Mouse (Mus musculus): ENCODE measurements around the gene Polr2l.

Polr2l gene

GRCm38 (mm10) chr7:141467230-141468030, 7.5 kb downstream of the Polr2l start, which contains the start of gene Cd151:
Gene Cd151 (plus strand): TSS chr7:141467392.
- peak; percentile 85 for DNase-seq (ENCODE audit: low spot score)

GRCm38 (mm10) chr7:141466607-141467148, 8.3 kb downstream of the Polr2l start:
- no peak for DNase-seq (ENCODE audit: low spot score)

GRCm38 (mm10) chr7:141466045-141466394, 8.9 kb downstream of the Polr2l start:
- no peak for DNase-seq (ENCODE audit: low spot score)

- no peak for DNase-seq (ENCODE audit: low spot score)
Measured at GRCm38 (mm10) chr7:141465388-141466044, 9.4 kb downstream of the Polr2l start.

- no peak for DNase-seq (ENCODE audit: low spot score)
Measured at GRCm38 (mm10) chr7:141464603-141465201, 10.2 kb downstream of the Polr2l start.

GRCm38 (mm10) chr7:141463824-141464602, 10.9 kb downstream of the Polr2l start:
- no peak for DNase-seq (ENCODE audit: low spot score)

GRCm38 (mm10) chr7:141462333-141462821, 12.6 kb downstream of the Polr2l start:
- DNase-seq (ENCODE audit: low spot score) = no peak

- no peak for DNase-seq (ENCODE audit: low spot score)
Measured at GRCm38 (mm10) chr7:141461521-141462332, 13.2 kb downstream of the Polr2l start.

- DNase-seq (ENCODE audit: low spot score) = no peak
Measured at GRCm38 (mm10) chr7:141460391-141461113, 14.4 kb downstream of the Polr2l start, which contains the start of gene Cracr2b. Gene Cracr2b (plus strand): TSS chr7:141461094.

GRCm38 (mm10) chr7:141460001-141460390, 14.9 kb downstream of the Polr2l start:
- no peak for DNase-seq (ENCODE audit: low spot score)

GRCm38 (mm10) chr7:141459301-141459711, 15.6 kb downstream of the Polr2l start:
- no peak for DNase-seq (ENCODE audit: low spot score)

GRCm38 (mm10) chr7:141458661-141459060, 16.3 kb downstream of the Polr2l start:
- DNase-seq (ENCODE audit: low spot score) = no peak

- DNase-seq (ENCODE audit: low spot score) = no peak
Measured at GRCm38 (mm10) chr7:141457986-141458660, 16.8 kb downstream of the Polr2l start.

- no peak for DNase-seq (ENCODE audit: low spot score)
Measured at GRCm38 (mm10) chr7:141457236-141457635, 17.7 kb downstream of the Polr2l start.

GRCm38 (mm10) chr7:141456739-141457138, 18.2 kb downstream of the Polr2l start:
- DNase-seq (ENCODE audit: low spot score) = no peak

- DNase-seq (ENCODE audit: low spot score) = no peak
Measured at GRCm38 (mm10) chr7:141455610-141456314, 19.2 kb downstream of the Polr2l start.

- peak; percentile 88 for DNase-seq (ENCODE audit: low spot score)
Measured at GRCm38 (mm10) chr7:141454967-141455551, 19.9 kb downstream of the Polr2l start, which contains the start of gene Pnpla2. Gene Pnpla2 (plus strand): TSS chr7:141455198.

GRCm38 (mm10) chr7:141453636-141454035, 21.3 kb downstream of the Polr2l start:
- no peak for DNase-seq (ENCODE audit: low spot score)
